Mouse (Mus musculus): Measurements from ENCODE around the gene Cdkn1a.
A peak's percentile ranks its signal among the peaks of the same experiment; 100 is the strongest.

DNA sequence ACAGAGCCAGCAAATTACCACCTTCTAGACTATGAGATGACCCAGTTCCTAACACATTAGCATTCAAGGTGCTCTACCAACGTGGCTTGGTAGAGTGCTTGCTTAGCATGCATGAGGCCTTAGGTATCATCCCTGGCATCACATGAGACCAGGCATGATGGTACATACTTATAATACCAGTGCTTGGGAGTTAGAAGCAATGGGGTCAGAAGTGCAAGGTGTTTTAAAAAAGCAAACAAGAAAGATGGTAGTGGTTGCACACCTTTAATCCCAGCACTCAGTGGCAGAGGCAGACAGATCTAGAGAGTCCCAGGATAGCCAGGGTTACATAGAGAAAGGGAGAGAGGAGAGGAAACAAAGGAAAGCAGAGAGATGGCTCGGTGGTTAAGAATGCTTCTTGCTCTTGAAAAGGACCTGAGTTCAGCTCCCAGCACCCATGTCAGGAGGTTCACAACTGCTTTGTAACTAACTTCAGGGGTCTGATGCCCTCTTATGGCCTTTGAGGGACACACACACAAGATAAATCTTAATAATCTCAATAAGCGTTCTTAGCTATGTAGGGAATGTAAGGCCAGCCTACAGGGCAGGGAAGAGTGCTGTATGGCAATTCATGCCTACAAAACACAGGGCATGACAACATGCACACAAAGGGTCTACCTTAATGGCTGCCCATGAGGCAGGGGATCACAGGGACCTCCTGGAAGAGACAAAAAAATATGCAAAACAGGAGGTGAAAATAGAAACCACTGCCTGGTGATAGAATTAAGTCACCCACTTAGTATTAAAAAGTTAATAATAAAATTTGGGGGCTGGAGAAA, 42.9 kb upstream of the Cdkn1a start:
- 0 out of 2 replicates have a peak, but pooled peaks have one; percentile 18 for TF ChIP-seq CHD2 (IDR thresholded peaks at IDR 0.05; ENCODE audit: low read length)
- TF ChIP-seq CTCF (conservative IDR thresholded peaks at IDR 0.05 in 1 of 2, IDR thresholded peaks at IDR 0.05 in 1 of 2; ENCODE audit: low read depth in 2 of 2, low read length in 2 of 2) = peak in 1 of 2 experiments; percentile 33; a peak in 2 of 4 replicates
- no peak for TF ChIP-seq ZMIZ1 (IDR thresholded peaks at IDR 0.05; ENCODE audit: low read depth, low read length)
- TF ChIP-seq KAT2A (IDR thresholded peaks at IDR 0.05; ENCODE audit: insufficient replicate concordance, low read length) = no peak
- no peak for TF ChIP-seq MAX (IDR thresholded peaks at IDR 0.05; ENCODE audit: low read length)
- TF ChIP-seq ZC3H11A (IDR thresholded peaks at IDR 0.05; ENCODE audit: low read depth, low read length) = no peak
- no peak for TF ChIP-seq EP300 (IDR thresholded peaks at IDR 0.05; ENCODE audit: low read length)
- no peak; the same call in none of the 2 replicates for TF ChIP-seq POLR2A (IDR thresholded peaks at IDR 0.05; ENCODE audit: low read depth, low read length)
- TF ChIP-seq PAX5 (IDR thresholded peaks at IDR 0.05; ENCODE audit: low read length) = no peak
- TF ChIP-seq NRF1 (IDR thresholded peaks at IDR 0.05; ENCODE audit: low read depth, low read length) = no peak
- no peak for TF ChIP-seq TCF12 (IDR thresholded peaks at IDR 0.05; ENCODE audit: low read depth, low read length)
- no peak for TF ChIP-seq JUND (conservative IDR thresholded peaks at IDR 0.05; ENCODE audit: low read depth, low read length)
- TF ChIP-seq GABPA (IDR thresholded peaks at IDR 0.05; ENCODE audit: insufficient replicate concordance, low read depth, low read length) = no peak
